Mouse (Mus musculus) cerebellum, postnatal 4 days (tissue): Measurements from ENCODE around the gene Il34.
"Not testable (repeated sequence)": the region's sequence is repeated elsewhere in the genome, so short reads cannot be mapped to it uniquely, and the experiment has no call there.

Experiments used
- DNase-seq, 2 experiments: peaks; one replicate each; pipeline ENCODE4 v3.0.0; 2022; ENCODE audit warnings: low spot score in 2 of 2, mixed read lengths in 1 of 2

Il34 gene

DNA sequence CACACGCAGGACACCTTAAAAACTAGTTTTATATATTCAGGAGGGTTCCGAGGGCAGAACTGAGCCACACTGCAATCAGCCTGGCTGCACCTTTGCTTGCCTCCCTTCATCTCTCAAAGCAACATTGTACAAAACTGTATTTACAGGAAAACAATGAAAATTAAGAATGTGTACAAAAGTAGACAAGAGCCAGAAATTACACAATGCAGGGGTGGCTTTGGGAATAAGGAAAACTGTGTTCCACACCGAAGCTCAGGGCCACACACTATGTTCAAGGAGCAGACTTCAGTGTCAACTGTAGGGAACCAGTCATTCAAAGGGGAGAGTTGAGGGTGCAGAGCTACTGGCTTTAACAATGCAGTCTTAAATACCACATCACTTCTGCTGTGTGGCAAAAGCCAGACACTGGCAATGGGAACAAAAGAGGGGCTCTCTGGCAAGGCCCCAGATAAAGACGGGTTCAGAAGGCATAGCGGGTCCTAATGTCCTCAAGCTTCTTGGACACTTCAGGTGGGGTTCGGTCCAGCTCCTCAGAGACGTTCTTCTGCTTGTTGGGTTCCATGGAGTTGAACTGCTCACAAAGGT is 4.8 kb upstream of the Il34 start:
- no peak for DNase-seq

DNA sequence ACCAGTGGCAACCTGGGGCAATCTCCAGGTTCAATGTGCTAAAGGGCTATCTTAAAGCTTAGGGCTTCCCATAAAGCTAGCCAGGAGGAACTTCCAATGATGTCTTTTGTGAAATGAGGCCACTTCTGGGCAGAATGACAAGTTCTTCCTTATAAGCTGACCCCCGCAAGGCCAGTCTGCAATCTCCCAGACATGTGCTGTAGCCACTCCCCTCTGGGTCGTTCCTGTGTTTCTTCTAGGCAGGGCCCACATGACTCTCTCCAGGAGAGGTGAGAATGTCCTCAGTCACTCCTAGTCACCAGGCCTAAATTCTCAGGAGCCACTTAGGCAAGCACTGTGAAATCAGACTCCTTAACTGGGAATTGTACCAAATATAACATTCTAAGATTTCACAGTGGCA is 4.1 kb upstream of the Il34 start:
- no peak for DNase-seq

DNA sequence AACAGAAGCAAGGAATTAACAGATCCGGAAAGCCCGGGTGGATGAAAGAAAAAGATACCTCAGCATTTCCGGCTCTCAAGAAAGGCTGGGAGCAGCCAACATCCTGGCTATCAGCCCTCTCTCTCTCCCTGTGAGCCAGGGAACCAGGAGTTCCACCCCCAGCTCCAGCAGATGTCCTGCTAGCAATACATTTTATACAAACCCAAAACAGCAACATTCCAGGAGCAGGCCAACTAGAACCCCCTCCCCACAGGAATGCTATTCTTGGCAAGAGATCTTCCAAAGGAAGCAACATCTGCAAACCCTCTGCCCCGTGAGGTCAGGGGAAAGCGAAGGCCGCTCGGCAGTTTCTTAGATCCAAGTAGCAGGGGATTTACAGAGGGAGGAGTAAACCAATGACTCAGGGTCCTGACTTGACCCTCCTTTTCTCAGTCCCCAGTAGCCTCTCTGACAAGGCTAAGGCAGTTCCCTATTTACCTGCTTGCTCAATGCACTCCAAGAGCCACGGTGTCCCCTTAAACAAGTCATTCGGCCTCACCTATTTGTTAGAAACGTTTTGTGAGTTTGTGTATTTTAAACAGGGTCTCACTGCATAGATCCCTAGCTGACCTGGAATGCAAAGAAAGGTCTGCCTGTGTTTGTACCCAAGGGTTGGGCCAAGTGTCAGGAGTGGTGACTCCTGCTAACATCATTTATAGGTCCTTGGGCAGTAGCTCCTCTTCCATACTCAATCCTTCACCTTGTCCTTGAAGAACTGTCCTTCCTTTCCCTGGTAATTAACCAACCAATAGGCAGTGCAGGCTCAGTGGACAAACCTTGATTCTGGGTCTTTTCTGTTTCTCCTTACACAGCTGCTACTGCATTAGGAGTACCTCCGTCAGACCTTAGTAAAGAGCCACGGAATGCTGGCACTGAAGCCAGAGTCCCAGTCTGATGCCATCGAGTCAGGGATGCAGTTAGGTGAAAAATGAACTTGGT is 3.1 kb upstream of the Il34 start:
- DNase-seq = no peak

DNA sequence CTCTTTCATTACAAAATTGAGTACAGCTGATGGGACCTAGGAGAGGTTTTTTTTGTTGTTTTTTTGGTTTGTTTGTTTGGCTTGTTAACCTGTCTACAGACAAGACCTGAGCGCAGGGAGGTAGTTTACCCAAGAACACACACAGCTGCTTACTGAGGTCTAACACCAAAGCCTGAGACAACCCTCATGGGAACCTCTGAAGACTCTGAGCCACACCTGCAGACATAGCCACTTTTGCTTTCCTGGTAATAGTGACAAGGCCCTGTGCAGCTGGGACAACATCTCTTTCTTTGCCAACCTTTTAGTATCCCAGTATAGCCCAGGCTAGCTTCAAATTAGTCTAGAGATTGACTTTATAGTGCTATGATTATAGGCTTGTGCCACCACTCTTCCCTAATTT is 422 bp upstream of the Il34 start:
- no peak for DNase-seq

DNA sequence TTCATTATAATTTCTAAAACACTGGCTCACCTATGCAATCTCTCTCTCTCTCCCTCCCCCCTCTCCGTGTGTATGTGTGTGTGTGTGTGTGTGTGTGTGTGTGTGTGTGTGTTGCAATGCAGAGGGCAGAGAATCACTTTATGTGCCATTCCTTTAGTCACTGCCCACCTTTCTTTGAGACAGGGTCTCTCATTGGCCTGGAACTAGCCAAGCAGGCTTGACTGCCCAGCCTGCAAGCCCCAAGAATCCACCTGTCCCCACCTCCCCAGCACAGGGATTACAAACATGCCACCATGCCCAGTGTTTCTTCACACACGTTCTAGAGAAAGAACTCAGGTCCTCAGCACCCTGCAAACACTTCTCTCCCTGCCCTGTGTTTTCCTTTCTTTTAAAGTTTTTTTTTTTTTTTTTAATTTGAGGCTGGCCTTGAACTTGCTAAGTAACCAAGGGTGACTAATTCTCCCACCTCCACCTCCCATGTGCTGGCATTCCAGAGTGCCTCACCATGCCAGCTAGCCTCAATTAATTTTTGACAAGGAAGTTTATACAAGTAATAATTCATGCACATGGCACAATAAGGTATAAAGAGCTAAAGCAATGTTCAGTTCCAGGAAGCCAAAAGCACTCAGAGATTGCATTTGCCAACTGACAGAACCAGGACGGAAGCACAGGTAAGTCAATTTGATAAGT is 754 bp downstream of the Il34 start:
- DNase-seq = no peak

DNA sequence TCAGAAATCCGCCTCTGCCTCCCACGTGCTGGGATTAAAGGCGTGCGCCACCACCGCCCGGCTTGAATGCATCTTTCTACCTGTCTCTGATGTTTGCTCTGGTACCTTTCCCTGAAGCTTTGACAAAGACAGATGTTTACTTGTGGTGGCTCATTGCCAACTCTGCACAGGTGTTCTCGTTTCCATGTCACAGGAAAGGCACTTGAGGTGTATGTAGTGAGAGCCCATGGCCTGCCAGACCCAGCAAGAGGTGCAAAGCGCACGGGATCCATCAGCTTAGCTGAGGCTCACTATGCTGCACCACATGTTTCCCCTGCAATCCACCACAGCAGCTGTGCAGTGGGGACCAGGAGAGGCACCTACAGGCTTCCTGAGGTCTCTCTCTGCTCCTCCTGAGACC is 1.9 kb downstream of the Il34 start:
- no peak for DNase-seq

DNA sequence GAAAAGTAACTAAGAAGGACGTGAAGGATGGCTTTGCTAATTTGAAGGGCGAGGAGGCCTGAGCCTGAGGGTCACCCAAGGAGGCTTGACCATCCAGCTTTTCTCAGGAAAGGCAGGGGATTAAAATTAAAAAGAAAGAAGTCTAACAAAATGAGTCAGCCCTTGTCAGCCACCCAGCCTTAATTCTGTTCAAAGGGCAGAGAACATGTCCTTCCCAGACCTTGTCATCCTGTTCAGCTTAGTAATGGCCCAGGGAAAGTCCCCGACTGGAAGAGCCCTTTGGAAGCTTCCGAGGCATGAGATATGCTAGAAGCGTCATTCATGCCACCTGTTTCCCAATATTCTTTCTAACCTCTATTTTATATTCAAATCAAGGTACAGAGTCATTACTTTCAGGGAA is 2.7 kb downstream of the Il34 start:
- no peak for DNase-seq

DNA sequence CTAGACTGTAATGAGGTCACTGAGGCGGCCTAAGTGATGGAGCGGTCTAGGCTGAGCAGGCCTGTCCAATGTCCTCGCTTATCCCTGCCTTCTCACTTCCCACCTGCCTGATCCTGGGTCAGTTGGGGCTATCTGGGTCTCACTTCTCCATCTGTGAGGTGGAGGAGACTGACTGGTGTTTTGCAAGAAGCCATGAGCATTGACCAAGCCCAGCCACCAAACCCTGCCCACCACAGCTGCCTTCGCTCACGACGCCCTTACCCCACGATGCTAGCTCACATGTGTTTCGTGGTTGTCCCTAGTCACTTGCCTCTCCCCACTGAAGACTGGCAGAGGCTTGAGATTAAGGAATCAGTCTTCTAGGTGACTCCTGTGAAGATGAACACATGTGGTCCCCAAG is 8.6 kb downstream of the Il34 start:
- no peak for DNase-seq

DNA sequence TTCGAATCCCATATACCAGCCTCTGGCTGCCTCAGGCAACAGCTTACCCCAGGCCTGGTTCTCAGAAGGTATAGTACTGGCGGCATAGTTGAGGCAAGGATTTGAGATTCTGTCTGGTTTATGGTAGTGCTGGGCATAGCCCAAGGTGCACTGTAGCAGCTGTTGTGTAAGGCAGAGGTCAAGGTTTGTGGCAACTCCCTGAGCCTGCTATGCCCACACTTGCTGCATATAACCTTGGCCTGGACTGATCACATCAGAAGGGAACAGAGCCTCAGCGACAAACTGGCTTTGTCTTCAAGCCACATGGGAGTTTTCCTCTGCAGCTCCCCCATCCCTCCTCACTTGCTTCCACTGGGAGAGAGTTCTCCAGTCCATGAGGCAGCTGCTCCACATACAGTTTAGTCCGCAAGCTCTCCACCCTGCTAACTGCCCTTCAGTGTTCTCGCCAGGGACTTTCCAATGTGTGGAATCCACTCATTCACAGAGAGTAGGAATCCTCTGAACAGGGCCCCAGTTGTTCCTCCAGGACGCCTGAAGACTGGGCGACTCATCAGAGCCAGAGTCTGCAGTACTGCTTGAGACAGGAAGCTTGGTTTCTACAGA is 11.3 kb downstream of the Il34 start:
- no peak for DNase-seq

DNA sequence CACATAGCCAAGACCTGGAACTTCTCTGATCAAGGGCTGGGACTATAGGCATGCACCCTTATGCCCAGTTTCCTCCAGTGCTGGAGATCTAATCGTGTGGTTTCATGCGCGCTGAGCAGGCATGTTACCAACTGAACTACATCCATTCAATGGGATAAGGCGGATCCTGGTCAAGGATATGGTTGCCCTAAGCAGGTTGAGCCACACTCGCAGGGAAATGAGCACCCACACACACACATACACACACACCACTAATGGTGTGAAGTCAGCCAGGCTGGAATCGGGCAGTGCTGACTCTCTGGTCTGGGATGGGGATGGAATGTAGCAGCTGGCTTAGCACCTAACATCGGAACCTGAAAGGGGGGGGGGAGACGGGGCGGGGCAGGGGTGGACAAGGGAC is 11.8 kb downstream of the Il34 start:
- no peak for DNase-seq

DNA sequence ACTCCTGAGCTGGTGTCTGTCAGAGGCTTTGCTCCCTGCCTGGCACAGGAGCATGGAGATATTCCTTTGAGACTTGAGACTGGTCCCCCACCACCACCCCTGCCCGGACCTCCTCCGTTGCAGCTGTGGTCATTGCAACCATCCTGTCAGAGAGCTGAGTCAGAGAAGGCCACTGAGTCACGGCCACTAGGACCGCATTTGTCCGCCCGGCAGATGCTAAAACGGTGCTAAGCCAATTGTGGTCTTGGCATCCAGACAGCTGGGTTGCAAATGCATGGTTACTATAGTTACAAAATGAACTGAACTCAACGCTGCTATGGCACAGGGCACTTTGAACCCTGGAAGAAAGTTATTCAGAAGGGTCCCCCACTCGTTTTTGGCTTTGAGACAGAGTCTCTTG is 12.2 kb downstream of the Il34 start:
- no peak for DNase-seq

DNA sequence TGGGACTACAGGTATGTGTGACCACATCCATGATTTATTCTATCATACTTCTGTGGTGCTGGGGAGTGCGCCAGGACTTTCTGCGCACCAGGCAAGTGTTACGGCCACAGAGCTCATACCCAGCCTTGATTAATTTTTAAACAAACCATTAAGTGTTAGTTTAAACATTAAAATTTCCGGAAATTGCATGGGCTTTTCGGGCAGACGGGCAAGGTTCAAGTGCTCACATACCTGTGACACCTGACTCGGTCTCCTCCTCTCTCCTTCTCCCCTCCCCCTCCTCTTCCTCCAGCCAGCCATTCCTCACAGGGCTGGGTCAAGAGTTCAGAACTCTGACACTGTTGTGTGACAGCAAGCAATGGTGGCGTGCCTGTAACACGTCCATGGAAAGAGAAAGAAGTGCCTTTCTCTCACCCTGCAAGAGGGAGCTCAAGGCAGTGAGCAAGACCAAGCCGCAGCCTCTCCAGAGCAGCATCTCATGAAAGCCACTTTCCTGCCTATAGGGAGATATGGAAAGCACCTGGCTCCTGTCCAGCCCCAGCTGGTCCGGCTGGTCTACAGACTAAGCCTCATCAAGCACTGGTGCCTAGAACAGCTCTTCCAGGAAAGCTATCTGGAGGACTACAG is 13.0 kb downstream of the Il34 start:
- peak in 1 of 2 experiments; percentile 56 for DNase-seq

DNA sequence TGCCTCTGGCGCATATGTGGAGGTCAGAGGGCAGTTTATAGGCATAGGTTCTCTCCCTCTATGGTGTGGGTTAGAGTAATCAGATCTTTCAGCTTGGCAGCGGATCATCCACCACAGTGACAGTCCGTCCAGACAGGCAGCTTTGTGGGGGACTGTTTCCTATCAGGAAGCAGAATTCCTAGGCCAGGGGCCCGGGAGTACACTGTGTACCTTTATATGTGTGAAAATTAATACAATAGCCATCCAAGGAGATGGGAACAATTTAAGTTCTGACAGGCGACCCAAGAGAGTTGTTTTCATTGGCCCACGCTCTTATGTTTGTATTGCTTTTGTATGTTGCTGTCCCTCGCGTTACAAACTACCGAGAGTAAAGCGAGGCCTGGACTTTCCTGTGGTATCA is 14.6 kb downstream of the Il34 start:
- no peak for DNase-seq

DNA sequence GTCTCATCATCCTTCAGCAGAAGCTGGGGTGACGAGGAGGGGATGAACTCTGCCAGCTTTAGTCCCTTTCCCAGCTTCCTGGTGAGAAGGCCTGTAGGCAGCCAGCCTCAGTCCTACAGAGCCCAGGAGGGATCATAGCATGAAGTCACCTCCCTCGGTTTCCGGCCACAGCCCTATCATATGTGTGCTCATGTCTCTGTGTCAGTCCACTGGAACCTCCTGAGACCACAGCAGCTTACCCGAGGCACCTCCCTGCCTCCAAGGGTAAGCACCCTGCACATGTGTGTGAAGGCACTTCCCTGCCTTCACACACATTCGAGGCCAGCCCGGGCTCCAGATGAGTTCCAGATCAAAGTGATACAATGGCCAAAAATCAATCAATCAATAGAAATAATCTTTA is 15.5 kb downstream of the Il34 start:
- DNase-seq = no peak

DNA sequence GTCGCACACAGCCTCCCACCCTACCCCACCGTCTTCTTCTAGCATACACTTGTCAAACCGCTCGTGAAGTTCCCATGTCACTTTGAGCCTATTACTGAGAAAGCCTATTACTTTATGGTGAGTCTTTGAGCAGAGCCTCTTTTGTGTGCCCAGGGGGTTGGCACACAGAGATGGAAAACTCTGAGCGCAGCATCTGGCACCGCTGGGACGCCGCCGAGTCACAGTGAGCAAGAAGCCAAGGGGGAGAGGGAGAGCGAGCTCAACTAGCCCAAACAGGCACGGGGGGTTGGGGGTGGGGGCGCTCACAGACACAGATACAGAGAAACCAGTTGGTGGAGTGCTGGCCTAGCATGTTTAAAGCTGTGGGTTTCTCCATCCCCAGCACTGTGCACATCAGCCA is 16.2 kb downstream of the Il34 start:
- DNase-seq = no peak

DNA sequence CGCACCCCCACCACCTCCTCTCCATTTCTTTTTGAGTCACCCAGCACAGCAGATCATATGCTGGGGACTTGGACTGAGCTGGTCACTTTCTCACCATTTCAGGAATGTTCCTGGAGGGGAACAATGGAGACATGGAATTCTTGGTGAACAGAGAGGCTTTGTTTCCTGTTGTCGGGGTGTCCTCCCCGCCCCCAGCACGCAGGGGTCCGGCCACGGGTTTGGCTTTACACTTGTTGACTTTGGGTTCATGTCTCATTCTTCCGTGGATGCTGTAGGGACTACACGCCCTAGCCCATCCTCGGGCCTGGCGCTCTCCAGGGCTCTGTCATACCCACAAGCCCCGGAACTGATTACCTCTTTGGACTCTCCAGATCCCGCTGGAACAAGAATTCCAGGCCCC is 16.7 kb downstream of the Il34 start:
- DNase-seq = no peak

DNA sequence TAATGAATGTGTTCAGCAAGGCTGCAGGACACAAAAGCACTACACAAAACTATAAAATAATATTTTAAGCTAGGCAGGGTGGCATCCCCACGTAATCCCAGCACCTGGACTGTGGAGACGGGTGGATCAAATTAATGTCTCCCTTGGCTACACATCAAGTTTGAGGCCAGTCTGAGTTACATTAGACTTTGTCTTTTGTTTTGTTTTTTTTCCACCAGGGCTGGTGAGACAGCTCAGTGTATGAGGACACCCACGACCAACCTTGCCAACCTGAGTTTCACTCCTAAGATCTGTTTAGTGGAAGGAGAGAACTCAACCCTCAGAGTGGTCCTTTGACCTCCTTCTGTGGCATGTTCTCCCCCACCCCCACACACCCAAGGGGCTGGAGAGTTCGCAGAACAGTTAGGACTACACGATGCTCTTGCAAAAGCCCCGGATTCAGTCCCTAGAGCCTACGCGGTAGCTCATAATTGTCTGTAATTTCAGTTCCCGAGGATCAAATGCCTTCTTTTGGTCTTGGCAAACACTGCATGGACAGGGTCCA is 18.2 kb downstream of the Il34 start:
- no peak for DNase-seq

DNA sequence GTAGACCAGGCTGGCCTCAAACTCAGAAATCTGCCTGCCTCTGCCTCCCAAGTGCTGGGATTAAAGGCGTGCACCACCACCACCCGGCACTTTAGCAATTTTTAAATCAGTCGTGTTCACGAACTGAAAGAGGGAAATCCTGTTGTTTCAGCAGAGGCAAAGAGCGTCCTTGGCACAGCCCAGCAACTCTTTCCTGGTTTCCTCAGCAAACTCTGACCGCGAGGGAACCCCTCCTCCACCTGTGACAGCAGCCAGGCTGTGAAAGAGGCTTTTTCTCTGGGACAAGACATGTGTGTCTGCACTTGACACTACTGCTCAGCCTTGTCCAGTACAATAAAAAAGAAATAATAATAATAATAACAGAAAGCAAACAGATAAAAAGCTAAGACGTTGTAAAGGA is 18.8 kb downstream of the Il34 start:
- no peak for DNase-seq

DNA sequence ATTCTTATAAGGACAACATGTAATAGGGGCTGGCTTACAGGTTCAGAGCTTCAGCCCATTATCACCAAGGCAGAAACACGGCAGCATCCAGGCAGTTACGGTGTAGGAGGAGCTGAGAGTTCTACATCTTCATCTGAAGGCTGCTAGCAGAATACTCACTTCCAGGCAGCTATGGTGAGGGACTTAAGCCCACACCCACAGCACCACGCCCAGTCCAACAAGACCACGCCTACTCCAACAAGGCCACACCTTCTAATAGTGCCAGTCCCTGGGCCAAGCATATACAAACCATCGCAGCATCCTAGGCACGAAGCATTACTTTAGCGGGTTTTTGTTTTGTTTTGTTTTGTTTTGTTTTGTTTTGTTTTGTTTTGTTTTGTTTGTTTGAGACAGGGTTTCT is 19.2 kb downstream of the Il34 start:
- not testable (repeated sequence) for DNase-seq

DNA sequence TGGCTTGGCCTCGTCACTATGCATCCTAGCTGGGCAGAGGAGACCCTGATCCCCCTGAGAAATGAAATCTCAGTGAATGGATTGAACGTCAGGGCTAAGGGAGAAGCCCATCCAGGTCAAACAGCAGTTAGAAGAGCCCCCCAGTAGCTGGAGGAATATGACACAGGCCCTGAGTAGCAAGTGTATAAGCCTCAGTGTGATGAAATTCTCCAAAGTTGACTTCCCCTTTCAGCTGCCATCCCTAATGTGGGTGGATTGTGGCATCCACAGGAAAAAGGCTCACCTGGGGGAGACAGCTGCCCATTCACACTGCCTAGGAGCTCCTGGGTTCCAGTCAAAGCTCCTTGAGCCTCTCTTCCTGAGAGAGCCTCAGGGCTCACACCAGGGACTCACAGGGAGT is 20.4 kb downstream of the Il34 start:
- DNase-seq = no peak

DNA sequence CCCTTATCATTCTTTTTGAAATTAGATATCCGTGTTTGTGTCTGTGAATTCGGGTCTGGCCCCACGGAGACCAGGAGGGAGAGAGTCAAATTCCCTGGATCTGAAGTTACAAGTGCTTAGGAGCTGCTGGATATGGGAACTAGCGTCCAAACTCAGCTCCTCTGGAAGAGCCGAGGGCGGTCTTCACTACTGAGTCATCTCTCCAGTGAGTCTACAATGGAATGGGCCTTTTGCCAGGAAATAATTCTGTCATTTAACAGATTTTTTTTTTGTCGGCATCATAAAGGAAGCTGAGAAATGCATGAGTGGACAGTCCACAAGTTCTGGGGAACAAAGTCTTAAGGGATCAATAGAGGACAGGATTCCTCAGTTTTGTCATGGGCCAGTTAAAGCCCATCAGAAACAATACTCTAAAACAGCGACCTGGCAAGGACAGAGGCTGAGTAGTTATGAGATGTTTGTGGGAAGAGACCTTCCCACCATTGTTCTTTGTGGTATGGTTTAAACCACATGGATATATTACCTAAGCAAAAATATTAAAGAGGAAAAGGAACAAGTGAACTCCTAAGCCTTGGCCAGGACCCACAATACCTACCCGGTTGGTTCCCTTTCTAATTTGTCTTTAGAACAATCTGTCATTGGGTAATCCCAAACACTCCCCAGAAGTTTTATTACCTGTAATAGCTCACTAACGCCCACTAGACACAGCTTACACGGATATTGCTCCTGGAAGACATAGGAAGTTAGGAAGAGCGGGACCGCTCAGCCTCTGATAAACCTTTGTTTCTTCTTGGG is 25.6 kb downstream of the Il34 start:
- DNase-seq = no peak
